Mouse (Mus musculus) liver, embryonic 11.5 days (tissue): ENCODE data around the gene Gm28035. TPM values are rescaled to one million over a fixed set of nuclear protein-coding genes. Genes with fewer than 3 reads are reported as not detected.

ENCODE experiments used
- ATAC-seq: fragments of 200-750 bp; cut with Nextera tagmentation; replicated peaks from 2 replicates; pipeline ENCODE4 v1.8.0; 2017; ENCODE audit warnings: moderate number of reproducible peaks, mild to moderate bottlenecking, moderate TSS enrichment, moderate library complexity; ENCODE audit not compliant: low FRiP score
- DNase-seq: peaks from one replicate; pipeline ENCODE4 v3.0.0-alpha.2; 2017; ENCODE audit warnings: low spot score
- H3K27ac ChIP-seq: fragments of 300-500 bp; sonication (generic); 2 replicates; pipeline ENCODE4 v1.5.1; 2014; ENCODE audit warnings: mild to moderate bottlenecking, low read depth, low read length, control low read depth
- H3K27me3 ChIP-seq: fragments of 300-500 bp; sonication (generic); replicated peaks from 2 replicates; pipeline ENCODE4 v1.6.1; 2014; ENCODE audit warnings: low read length, mixed read lengths; ENCODE audit not compliant: control insufficient read depth, insufficient read depth
- H3K36me3 ChIP-seq: fragments of 300-500 bp; sonication (generic); 2 replicates; pipeline ENCODE4 v1.6.1; 2014; ENCODE audit warnings: mild to moderate bottlenecking, low read length, moderate library complexity, mixed read lengths; ENCODE audit not compliant: control insufficient read depth, insufficient read depth
- H3K4me1 ChIP-seq: fragments of 300-500 bp; sonication (generic); replicated peaks from 2 replicates; pipeline ENCODE4 v1.6.1; 2014; ENCODE audit warnings: low read length, mixed read lengths; ENCODE audit not compliant: control insufficient read depth, insufficient read depth
- H3K4me2 ChIP-seq: fragments of 300-500 bp; sonication (generic); 2 replicates; pipeline ENCODE4 v1.6.1; 2014; ENCODE audit warnings: mild to moderate bottlenecking, control low read depth, moderate library complexity
- H3K4me3 ChIP-seq: fragments of 300-500 bp; sonication (generic); 2 replicates; pipeline ENCODE4 v1.5.1; 2014; ENCODE audit warnings: low read depth, low read length, control low read depth
- H3K9ac ChIP-seq: fragments of 300-500 bp; sonication (generic); 2 replicates; pipeline ENCODE4 v1.6.1; 2014; ENCODE audit warnings: low read depth, low read length, control low read depth
- H3K9me3 ChIP-seq: fragments of 300-500 bp; sonication (generic); 2 replicates; pipeline ENCODE4 v1.6.1; 2016; ENCODE audit warnings: low read length, inconsistent platforms, mixed read lengths; ENCODE audit not compliant: control insufficient read depth
- WGBS: fragments of 180-500 bp; shearing (Covaris S2); extraction: QIAGEN DNeasy Blood & Tissue Kit; methylation state at CpG from one replicate; pipeline ENCODE4 v1.1.7; 2014; 5-methylcytosine and 5-hydroxymethylcytosine counted together
- polyA plus RNA-seq: library from polyadenylated mRNA; unstranded; fragments of >200 nt; fragmentation: Nextera tagmentation; extraction: Ambion mirVana; gene quantifications from 2 replicates; pipeline ENCODE4 v1.2.1, GENCODE M21; 2014

Gm28035 gene
- polyA plus RNA-seq, result 0.16 and 0.23 TPM in 2 replicates

- H3K36me3 ChIP-seq, result peaks cover 5% of the 10 kb centered on the region; the same call in 1 of the 2 replicates
- H3K4me1 ChIP-seq, result peaks cover 27% of the 10 kb centered on the region
- peak within 1 kb of the TSS; percentile 96 for H3K4me2 ChIP-seq
- no peak within 1 kb of the TSS for H3K9ac ChIP-seq
- no peaks in the 10 kb centered on the region for H3K27me3 ChIP-seq
- ATAC-seq, result no peak
- peak within 1 kb of the TSS; percentile 1 for H3K27ac ChIP-seq
- DNase-seq, result no peak
- H3K4me3 ChIP-seq, result peak within 1 kb of the TSS; percentile 0; the same call in 1 of the 2 replicates
- no peaks in the 10 kb centered on the region for H3K9me3 ChIP-seq
- WGBS, result 83% methylated on average over 2 of the region's 2 CpGs
Observed at GRCm38 (mm10) chr2:30240267-30240666, at the start of gene Gm28035. Gm28035 (plus strand) TSS chr2:30240567.

GRCm38 (mm10) chr2:30191790-30192580 is 48.4 kb upstream of the Gm28035 start:
- Histone ChIP-seq H3K27ac (no peak overlapping the region), H3K9ac (no peak overlapping the region), H3K36me3 (peaks cover 4% of the 10 kb centered on the region; the same call in 1 of the 2 replicates), H3K27me3 (no peaks in the 10 kb centered on the region), H3K4me1 (no peaks in the 10 kb centered on the region), H3K9me3 (no peaks in the 10 kb centered on the region), H3K4me3 (no peak overlapping the region), H3K4me2 (no peak overlapping the region)
- WGBS, result 84% methylated on average over 12 of the region's 12 CpGs
- DNase-seq (no peak), ATAC-seq (no peak)

- peaks cover 4% of the 10 kb centered on the region; the same call in 1 of the 2 replicates for H3K36me3 ChIP-seq
- H3K27ac ChIP-seq, result no peak overlapping the region
- no peak overlapping the region for H3K4me3 ChIP-seq
- ATAC-seq (no peak), DNase-seq (no peak)
- H3K27me3 ChIP-seq, result no peaks in the 10 kb centered on the region
- H3K9me3 ChIP-seq, result no peaks in the 10 kb centered on the region
- no peak overlapping the region for H3K4me2 ChIP-seq
- H3K4me1 ChIP-seq, result peaks cover 9% of the 10 kb centered on the region
- H3K9ac ChIP-seq, result no peak overlapping the region
- 82% methylated on average over 3 of the region's 3 CpGs for WGBS
Observed at GRCm38 (mm10) chr2:30194656-30195055, 45.7 kb upstream of the Gm28035 start.

GRCm38 (mm10) chr2:30198021-30198420 is 42.3 kb upstream of the Gm28035 start:
- no peak overlapping the region for H3K4me2 ChIP-seq
- peaks cover 9% of the 10 kb centered on the region for H3K4me1 ChIP-seq
- H3K27ac ChIP-seq, result no peak overlapping the region
- H3K9me3 ChIP-seq, result no peaks in the 10 kb centered on the region
- ATAC-seq (no peak), DNase-seq (no peak)
- no peaks in the 10 kb centered on the region for H3K36me3 ChIP-seq
- H3K27me3 ChIP-seq, result no peaks in the 10 kb centered on the region
- no peak overlapping the region for H3K4me3 ChIP-seq
- WGBS, result 72% methylated on average over 4 of the region's 4 CpGs
- no peak overlapping the region for H3K9ac ChIP-seq

- DNase-seq (no peak), ATAC-seq (no peak)
- Histone ChIP-seq H3K36me3 (no peaks in the 10 kb centered on the region), H3K4me1 (peaks cover 13% of the 10 kb centered on the region), H3K9me3 (no peaks in the 10 kb centered on the region), H3K9ac (no peak overlapping the region), H3K27ac (peak overlapping the region; percentile 14; the same call in 1 of the 2 replicates), H3K4me3 (no peak overlapping the region), H3K4me2 (no peak overlapping the region), H3K27me3 (no peaks in the 10 kb centered on the region)
- WGBS, result 43% methylated on average over 1 of the region's 1 CpGs
Observed at GRCm38 (mm10) chr2:30199984-30200383, 40.4 kb upstream of the Gm28035 start.

- no peaks in the 10 kb centered on the region for H3K36me3 ChIP-seq
- H3K9me3 ChIP-seq, result no peaks in the 10 kb centered on the region
- no peak overlapping the region for H3K4me2 ChIP-seq
- ATAC-seq, result no peak
- no peak overlapping the region for H3K9ac ChIP-seq
- no peaks in the 10 kb centered on the region for H3K27me3 ChIP-seq
- no peak for DNase-seq
- no peak overlapping the region for H3K4me3 ChIP-seq
- peaks cover 13% of the 10 kb centered on the region for H3K4me1 ChIP-seq
- WGBS, result 74% methylated on average over 5 of the region's 5 CpGs
- H3K27ac ChIP-seq, result peak overlapping the region; percentile 32; the same call in 1 of the 2 replicates
Observed at GRCm38 (mm10) chr2:30200388-30200925, 39.9 kb upstream of the Gm28035 start.

- H3K27me3 ChIP-seq, result no peaks in the 10 kb centered on the region
- no peak for ATAC-seq
- peaks cover 15% of the 10 kb centered on the region for H3K4me1 ChIP-seq
- WGBS, result 64% methylated on average over 7 of the region's 7 CpGs
- H3K27ac ChIP-seq, result no peak overlapping the region
- peak; percentile 56 for DNase-seq
- no peak overlapping the region for H3K4me3 ChIP-seq
- H3K4me2 ChIP-seq, result no peak overlapping the region
- no peak overlapping the region for H3K9ac ChIP-seq
- no peaks in the 10 kb centered on the region for H3K36me3 ChIP-seq
- no peaks in the 10 kb centered on the region for H3K9me3 ChIP-seq
Observed at GRCm38 (mm10) chr2:30203439-30203838, 36.9 kb upstream of the Gm28035 start.

- ATAC-seq (no peak), DNase-seq (no peak)
- H3K9ac ChIP-seq, result peak overlapping the region; percentile 64
- H3K36me3 ChIP-seq, result no peaks in the 10 kb centered on the region
- no peaks in the 10 kb centered on the region for H3K27me3 ChIP-seq
- peak overlapping the region; percentile 97 for H3K4me2 ChIP-seq
- H3K9me3 ChIP-seq, result no peaks in the 10 kb centered on the region
- peak overlapping the region; percentile 81 for H3K27ac ChIP-seq
- H3K4me3 ChIP-seq, result peak overlapping the region; percentile 83
- peaks cover 10% of the 10 kb centered on the region for H3K4me1 ChIP-seq
- WGBS, result 2% methylated on average over 13 of the region's 13 CpGs
Observed at GRCm38 (mm10) chr2:30205255-30205628, 35.1 kb upstream of the Gm28035 start.
